Mouse (Mus musculus): ENCODE results near the gene Camk1.

The Camk1 gene

GRCm38 (mm10) chr6:113306322-113306985 lies 37.3 kb downstream of the Camk1 start:
- DNase-seq (ENCODE audit: low spot score in 2 of 2): peak; percentile 99

GRCm38 (mm10) chr6:113302258-113302657 lies 41.5 kb downstream of the Camk1 start:
- no peak for DNase-seq (ENCODE audit: low spot score in 2 of 2)

- DNase-seq (ENCODE audit: low spot score in 2 of 2): no peak
Measured at GRCm38 (mm10) chr6:113301350-113301749, 42.4 kb downstream of the Camk1 start.

GRCm38 (mm10) chr6:113296639-113297038 lies 47.1 kb downstream of the Camk1 start:
- DNase-seq (ENCODE audit: low spot score in 2 of 2): no peak

GRCm38 (mm10) chr6:113296046-113296445 lies 47.7 kb downstream of the Camk1 start:
- no peak for DNase-seq (ENCODE audit: low spot score in 2 of 2)

GRCm38 (mm10) chr6:113292938-113293337 lies 50.8 kb downstream of the Camk1 start:
- no peak for DNase-seq (ENCODE audit: low spot score in 2 of 2)

GRCm38 (mm10) chr6:113290346-113290745 lies 53.4 kb downstream of the Camk1 start:
- DNase-seq (ENCODE audit: low spot score in 2 of 2): no peak

- no peak for DNase-seq (ENCODE audit: low spot score in 2 of 2)
Measured at GRCm38 (mm10) chr6:113289346-113289745, 54.4 kb downstream of the Camk1 start.

- DNase-seq (ENCODE audit: low spot score in 2 of 2): peak; percentile 59 to 79
Measured at GRCm38 (mm10) chr6:113287236-113287635, 56.5 kb downstream of the Camk1 start.

GRCm38 (mm10) chr6:113286316-113286715 lies 57.5 kb downstream of the Camk1 start:
- DNase-seq (ENCODE audit: low spot score in 2 of 2): no peak

- no peak for DNase-seq (ENCODE audit: low spot score in 2 of 2)
Measured at GRCm38 (mm10) chr6:113284931-113285330, 58.9 kb downstream of the Camk1 start.

Measured in right cerebral cortex, postnatal 36 days (tissue).